Mouse (Mus musculus) embryonic facial prominence, embryonic 14.5 days (tissue): ENCODE measurements around the gene Fam171a2. TPM values are rescaled to one million over a fixed set of nuclear protein-coding genes. Genes with fewer than 3 reads are reported as not detected.
"Not testable (repeated sequence)": the region's sequence is repeated elsewhere in the genome, so short reads cannot be mapped to it uniquely, and the experiment has no call there.

ENCODE experiments used
- ATAC-seq: fragments of 200-750 bp; cut with Nextera tagmentation; 2 replicates; pipeline ENCODE4 v1.8.0; 2017; ENCODE audit warnings: low read depth, moderate number of reproducible peaks, moderate TSS enrichment
- DNase-seq: peaks from one replicate; pipeline ENCODE4 v3.0.0-alpha.2; 2015; ENCODE audit warnings: low spot score
- H3K27ac ChIP-seq: fragments of 300-500 bp; sonication (generic); replicated peaks from 2 replicates; pipeline ENCODE4 v1.5.1; 2014; ENCODE audit warnings: low read depth, mild to moderate bottlenecking, low read length, moderate library complexity
- H3K27me3 ChIP-seq: fragments of 300-500 bp; sonication (generic); replicated peaks from 2 replicates; pipeline ENCODE4 v1.6.1; 2014; ENCODE audit warnings: low read length; ENCODE audit not compliant: control insufficient read depth, insufficient read depth
- H3K36me3 ChIP-seq: fragments of 300-500 bp; sonication (generic); 2 replicates; pipeline ENCODE4 v1.6.1; 2014; ENCODE audit warnings: low read length, mixed read lengths; ENCODE audit not compliant: control insufficient read depth, insufficient read depth
- H3K4me1 ChIP-seq: fragments of 300-500 bp; sonication (generic); 2 replicates; pipeline ENCODE4 v1.6.1; 2014; ENCODE audit warnings: antibody characterized with exemption, low read length; ENCODE audit not compliant: control insufficient read depth, insufficient read depth
- H3K4me2 ChIP-seq: fragments of 300-500 bp; sonication (generic); 2 replicates; pipeline ENCODE4 v1.6.1; 2014; ENCODE audit warnings: low read depth, mild to moderate bottlenecking, low read length, moderate library complexity, mixed read lengths
- H3K4me3 ChIP-seq: fragments of 300-500 bp; sonication (generic); 2 replicates; pipeline ENCODE4 v1.5.1; 2014; ENCODE audit warnings: low read depth, mild to moderate bottlenecking, low read length
- H3K9ac ChIP-seq: fragments of 300-500 bp; sonication (generic); 2 replicates; pipeline ENCODE4 v1.6.1; 2014; ENCODE audit warnings: low read depth, mild to moderate bottlenecking, low read length, moderate library complexity, mixed read lengths
- H3K9me3 ChIP-seq: fragments of 300-500 bp; sonication (generic); 2 replicates; pipeline ENCODE4 v1.6.1; 2016; ENCODE audit warnings: low read length; ENCODE audit not compliant: control insufficient read depth
- WGBS: fragments of 180-500 bp; shearing (Covaris S2); extraction: QIAGEN DNeasy Blood & Tissue Kit; methylation state at CpG from one replicate; pipeline ENCODE4 v1.1.7; 2014; 5-methylcytosine and 5-hydroxymethylcytosine counted together
- polyA plus RNA-seq: library from polyadenylated mRNA; unstranded; fragments of >200 nt; fragmentation: Nextera tagmentation; extraction: Ambion mirVana; gene quantifications from 2 replicates; pipeline ENCODE4 v1.2.1, GENCODE M21; 2014

The Fam171a2 gene
- polyA plus RNA-seq, 1 experiment from 2014 or later = 10.7 TPM

DNA sequence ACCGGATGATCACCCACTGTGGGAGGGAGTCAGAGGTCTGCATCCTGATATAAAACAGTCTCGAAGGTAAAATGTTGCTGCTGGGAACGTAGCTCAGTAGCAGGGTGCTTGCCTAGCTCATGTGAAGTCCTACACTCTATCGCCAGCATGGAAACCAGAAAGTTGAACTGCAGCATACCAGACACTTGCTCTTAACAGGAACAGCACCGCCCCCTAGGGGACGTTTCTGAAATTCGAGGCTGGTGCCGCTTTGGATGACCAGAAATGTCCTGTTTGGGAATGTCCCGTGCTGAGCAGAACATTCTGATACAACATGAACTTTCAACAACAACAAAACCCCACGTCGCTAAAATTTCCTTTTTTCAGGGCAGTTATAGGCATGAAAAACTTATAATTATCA lies 35.8 kb downstream of the Fam171a2 start:
- H3K4me1 ChIP-seq = no peaks in the 10 kb centered on the region
- H3K4me2 ChIP-seq = no peak overlapping the region
- ATAC-seq (peak; percentile 13; the same call in 1 of the 2 replicates), DNase-seq (peak; percentile 96)
- H3K27me3 ChIP-seq = no peaks in the 10 kb centered on the region
- H3K27ac ChIP-seq = no peak overlapping the region
- no peak overlapping the region for H3K9ac ChIP-seq
- whole genome bisulfite sequencing = 6% methylated on average over 11 of the region's 11 CpGs
- no peaks in the 10 kb centered on the region for H3K9me3 ChIP-seq
- no peaks in the 10 kb centered on the region for H3K36me3 ChIP-seq
- H3K4me3 ChIP-seq = no peak overlapping the region

GRCm38 (mm10) chr11:102411061-102411460 lies 36.4 kb downstream of the Fam171a2 start:
- no peak for ATAC-seq
- H3K4me3 ChIP-seq = no peak overlapping the region
- WGBS = 74% methylated on average over 3 of the region's 3 CpGs
- no peak overlapping the region for H3K9ac ChIP-seq
- no peak overlapping the region for H3K27ac ChIP-seq
- no peaks in the 10 kb centered on the region for H3K9me3 ChIP-seq
- H3K4me1 ChIP-seq = peaks cover 5% of the 10 kb centered on the region; the same call in 1 of the 2 replicates
- no peaks in the 10 kb centered on the region for H3K27me3 ChIP-seq
- no peak overlapping the region for H3K4me2 ChIP-seq
- no peak for DNase-seq
- H3K36me3 ChIP-seq = no peaks in the 10 kb centered on the region

DNA sequence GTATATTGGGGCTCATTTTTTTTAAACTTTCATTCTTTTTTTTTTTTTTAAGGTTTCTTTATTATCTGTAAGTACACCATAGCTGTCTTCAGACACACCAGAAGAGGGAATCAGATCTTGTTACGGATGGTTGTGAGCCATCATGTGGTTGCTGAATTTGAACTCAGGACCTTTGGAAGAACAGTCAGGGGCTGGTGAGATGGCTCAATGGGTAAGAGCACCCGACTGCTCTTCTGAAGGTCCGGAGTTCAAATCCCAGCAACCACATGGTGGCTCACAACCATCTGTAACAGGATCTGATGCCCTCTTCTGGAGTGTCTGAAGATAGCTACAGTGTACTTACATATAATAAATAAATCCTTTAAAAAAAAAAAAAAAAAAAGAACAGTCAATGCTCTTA lies 37.1 kb downstream of the Fam171a2 start:
- H3K4me2 ChIP-seq, H3K9me3 ChIP-seq, H3K27me3 ChIP-seq, H3K36me3 ChIP-seq, H3K9ac ChIP-seq, DNase-seq, ATAC-seq, H3K27ac ChIP-seq, H3K4me3 ChIP-seq: not testable (repeated sequence)
- WGBS = 96% methylated on average over 3 of the region's 3 CpGs
- H3K4me1 ChIP-seq = peaks cover 12% of the 10 kb centered on the region

DNA sequence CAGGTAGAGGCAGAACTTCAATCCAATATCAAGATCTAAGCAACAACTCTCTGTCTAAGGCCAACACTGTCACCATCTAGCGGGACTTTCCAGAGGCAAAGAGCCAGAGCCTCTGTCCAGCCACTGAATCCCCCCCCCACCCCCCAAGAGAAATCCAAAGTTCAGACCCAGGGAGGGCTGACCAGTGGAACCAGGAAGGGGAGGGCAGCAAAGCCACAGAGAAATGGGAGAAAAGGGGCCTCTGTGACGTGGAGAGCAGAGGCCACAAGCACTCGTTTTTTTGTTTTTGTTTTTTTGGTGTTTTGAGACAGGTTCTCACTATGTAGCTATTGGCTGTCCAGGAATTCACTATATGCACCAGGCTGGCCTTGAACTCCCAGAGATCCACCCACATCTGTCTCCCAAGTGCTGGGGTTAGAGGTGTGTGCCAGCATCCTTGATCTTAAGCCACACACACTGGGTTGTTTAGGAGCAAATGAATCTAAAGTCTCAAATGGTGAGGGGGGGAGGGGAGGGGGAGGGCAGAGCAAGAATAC lies 37.6 kb downstream of the Fam171a2 start:
- no peak overlapping the region for H3K27ac ChIP-seq
- WGBS = 79% methylated on average over 3 of the region's 3 CpGs

DNA sequence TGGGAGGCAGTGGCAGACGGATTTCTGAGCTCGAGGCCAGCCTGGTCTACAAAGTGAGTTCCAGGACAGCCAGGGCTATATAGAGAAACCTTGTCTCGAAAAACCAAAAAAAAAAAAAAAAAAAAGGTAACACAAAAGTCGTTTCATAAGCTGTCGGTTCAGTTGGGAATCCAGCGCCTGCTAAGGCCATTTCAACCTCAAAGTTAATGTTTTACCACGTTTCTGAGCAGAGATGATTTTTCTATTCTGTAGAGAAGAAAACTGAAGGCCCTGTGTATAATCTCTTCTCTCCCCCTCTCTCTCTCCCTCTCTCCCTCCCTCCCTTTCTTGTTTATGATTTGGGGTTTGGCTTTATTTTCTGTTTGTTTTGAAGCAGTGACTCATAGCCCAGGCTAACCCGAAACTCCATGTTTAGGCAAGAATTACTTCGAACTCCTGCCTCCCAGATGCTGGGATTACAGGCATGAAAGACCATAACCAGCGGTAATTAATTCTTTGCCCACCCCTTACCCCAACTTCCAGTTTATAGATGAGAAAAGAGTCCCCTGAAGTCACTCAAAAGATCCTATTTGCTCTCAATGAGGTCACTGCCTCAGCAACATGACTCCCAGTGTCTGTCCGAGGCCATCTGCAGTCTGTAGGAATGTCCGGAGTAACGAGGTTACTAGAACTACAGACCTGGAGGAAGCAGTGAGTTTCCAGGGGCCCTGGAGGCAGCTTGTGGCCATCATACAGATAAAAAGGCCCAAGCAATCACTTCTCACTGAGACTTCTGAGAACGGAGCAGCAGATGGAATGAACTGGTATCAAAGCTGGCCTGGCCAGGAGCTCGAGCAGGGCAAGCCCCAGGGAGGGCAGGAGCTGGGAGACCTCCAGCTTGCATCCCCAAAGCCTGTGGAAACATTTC lies 38.3 kb downstream of the Fam171a2 start:
- H3K36me3 ChIP-seq = peaks cover 7% of the 10 kb centered on the region

More for the DNA sequence above, 37.6 kb downstream of the Fam171a2 start:
- Histone ChIP-seq H3K4me2 (no peak overlapping the region), H3K4me3 (no peak overlapping the region), H3K4me1 (peaks cover 12% of the 10 kb centered on the region), H3K9me3 (no peaks in the 10 kb centered on the region), H3K36me3 (no peaks in the 10 kb centered on the region), H3K27me3 (no peaks in the 10 kb centered on the region), H3K9ac (no peak overlapping the region)
- DNase-seq = no peak
- no peak for ATAC-seq

DNA sequence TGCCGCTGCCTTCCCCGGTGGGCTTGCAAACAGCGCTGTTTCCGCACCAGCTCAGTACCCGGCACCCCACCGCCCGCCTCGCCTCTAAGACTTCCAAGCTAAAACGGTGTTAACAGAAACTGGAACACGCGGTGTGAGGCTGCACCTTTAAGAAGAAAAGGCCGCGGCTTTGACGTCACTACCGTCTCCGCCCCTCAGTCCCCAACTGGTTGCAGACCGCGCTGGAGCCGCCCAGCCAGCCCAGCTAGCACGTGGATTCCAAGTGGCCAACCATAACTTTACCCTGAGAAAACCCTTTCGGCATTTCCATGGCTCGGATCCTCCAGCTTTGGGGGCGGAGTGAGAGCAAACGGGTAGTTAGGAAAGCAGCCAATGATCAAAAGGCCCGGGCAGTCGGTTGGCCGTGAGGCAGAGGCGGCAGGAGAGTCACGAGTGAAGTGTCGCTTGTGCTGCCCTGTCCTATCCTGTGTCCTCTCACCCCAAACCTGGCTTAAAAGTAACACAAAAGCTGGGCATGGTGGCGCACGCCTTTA lies 39.1 kb downstream of the Fam171a2 start:
- peaks cover 14% of the 10 kb centered on the region for H3K36me3 ChIP-seq
- H3K9me3 ChIP-seq = no peaks in the 10 kb centered on the region
- peak overlapping the region; percentile 89 for H3K9ac ChIP-seq
- WGBS = under 1% methylated on average over 32 of the region's 32 CpGs
- DNase-seq (peak; percentile 100), ATAC-seq (peak; percentile 95)
- peak overlapping the region; percentile 82 for H3K4me3 ChIP-seq
- peak overlapping the region; percentile 87 for H3K27ac ChIP-seq
- H3K4me2 ChIP-seq = peak overlapping the region; percentile 98
- peaks cover 12% of the 10 kb centered on the region for H3K4me1 ChIP-seq
- H3K27me3 ChIP-seq = no peaks in the 10 kb centered on the region

More for the DNA sequence above, 38.3 kb downstream of the Fam171a2 start:
- H3K9me3 ChIP-seq = no peaks in the 10 kb centered on the region
- DNase-seq = no peak
- peak overlapping the region; percentile 98 for H3K4me2 ChIP-seq
- H3K4me1 ChIP-seq = peaks cover 12% of the 10 kb centered on the region
- ATAC-seq = no peak
- H3K9ac ChIP-seq = peak overlapping the region; percentile 42
- 37% methylated on average over 15 of the region's 15 CpGs for WGBS
- peak overlapping the region; percentile 82 for H3K4me3 ChIP-seq
- peak overlapping the region; percentile 87 for H3K27ac ChIP-seq
- H3K27me3 ChIP-seq = no peaks in the 10 kb centered on the region

DNA sequence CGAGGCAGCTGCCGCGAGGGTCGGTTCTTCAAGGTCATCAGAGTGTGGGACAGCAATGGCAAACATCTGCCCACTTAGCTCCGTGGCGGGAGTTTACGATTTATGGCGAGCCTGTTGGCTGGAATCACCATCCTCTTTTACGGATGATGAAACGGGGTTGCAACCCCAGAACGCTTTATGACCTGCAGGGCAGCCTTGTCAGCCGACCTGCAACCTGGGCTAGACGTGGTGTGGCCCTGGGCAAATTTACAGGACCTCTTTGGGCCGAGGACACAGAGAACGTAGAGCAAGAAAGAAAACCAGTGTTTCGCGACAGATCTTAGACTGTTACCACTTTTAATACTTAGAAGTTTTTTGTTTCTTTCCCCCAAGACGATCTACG lies 39.7 kb downstream of the Fam171a2 start, which contains the start of gene Slc25a39:
TSS of gene Slc25a39 (minus strand) at position 113 of the 382 bp plus-strand sequence.
- ATAC-seq (no peak), DNase-seq (no peak)
- H3K9me3 ChIP-seq = no peaks in the 10 kb centered on the region
- peaks cover 12% of the 10 kb centered on the region for H3K4me1 ChIP-seq
- H3K9ac ChIP-seq = peak within 1 kb of the TSS; percentile 89
- peak within 1 kb of the TSS; percentile 82 for H3K4me3 ChIP-seq
- H3K4me2 ChIP-seq = peak within 1 kb of the TSS; percentile 98
- H3K36me3 ChIP-seq = peaks cover 20% of the 10 kb centered on the region
- H3K27ac ChIP-seq = peak within 1 kb of the TSS; percentile 87
- H3K27me3 ChIP-seq = no peaks in the 10 kb centered on the region
- 0% methylated on average over 18 of the region's 19 CpGs for WGBS

- peak overlapping the region; percentile 89 for H3K9ac ChIP-seq
- peak overlapping the region; percentile 87 for H3K27ac ChIP-seq
- 0% methylated on average over 45 of the region's 85 CpGs for WGBS
- peaks cover 27% of the 10 kb centered on the region for H3K36me3 ChIP-seq
- ATAC-seq (peak; percentile 69), DNase-seq (peak; percentile 94)
- H3K4me1 ChIP-seq = peaks cover 12% of the 10 kb centered on the region
- H3K27me3 ChIP-seq = no peaks in the 10 kb centered on the region; the same call in 1 of the 2 replicates
- H3K4me3 ChIP-seq = peak overlapping the region; percentile 82
- H3K4me2 ChIP-seq = peak overlapping the region; percentile 98
- no peaks in the 10 kb centered on the region for H3K9me3 ChIP-seq
Measured at GRCm38 (mm10) chr11:102406900-102407833, 40.3 kb downstream of the Fam171a2 start.
